Mouse (Mus musculus) adipocyte (in vitro differentiated cells): ENCODE results near the gene Zfp398.

Experiments
- DNase-seq: peaks from one replicate; pipeline ENCODE4 v3.0.0-alpha.2; 2016; ENCODE audit warnings: low spot score

The Zfp398 gene

DNA sequence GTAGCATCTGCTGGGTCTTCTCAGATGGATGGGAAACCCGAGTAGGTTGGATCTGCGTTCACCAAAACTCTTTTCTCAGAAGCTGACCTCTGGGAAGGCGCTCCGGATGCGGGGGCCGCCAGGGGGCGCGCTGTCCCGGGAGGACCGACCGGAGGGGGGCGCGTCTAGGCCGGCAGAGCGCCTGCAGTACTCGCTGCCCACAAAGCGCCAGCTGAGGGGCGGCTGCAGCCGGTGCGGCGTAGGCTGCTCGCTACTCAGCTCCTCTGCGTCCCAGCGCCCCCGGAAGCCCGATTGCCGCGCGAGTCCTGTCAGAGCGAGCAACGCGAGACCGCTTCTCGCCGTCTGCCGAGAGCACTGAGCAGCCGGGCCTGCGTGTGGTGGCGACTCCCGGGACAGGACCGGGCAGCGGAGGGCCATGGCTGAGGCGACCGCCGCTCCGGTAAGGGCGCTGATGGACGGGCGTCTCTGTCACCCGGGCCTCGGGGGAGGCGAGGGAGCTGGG is at the start of gene Zfp398:
Gene Zfp398, plus strand, starts transcription at position 180 of the 502 bp plus-strand sequence.
- DNase-seq: peak; percentile 94

DNA sequence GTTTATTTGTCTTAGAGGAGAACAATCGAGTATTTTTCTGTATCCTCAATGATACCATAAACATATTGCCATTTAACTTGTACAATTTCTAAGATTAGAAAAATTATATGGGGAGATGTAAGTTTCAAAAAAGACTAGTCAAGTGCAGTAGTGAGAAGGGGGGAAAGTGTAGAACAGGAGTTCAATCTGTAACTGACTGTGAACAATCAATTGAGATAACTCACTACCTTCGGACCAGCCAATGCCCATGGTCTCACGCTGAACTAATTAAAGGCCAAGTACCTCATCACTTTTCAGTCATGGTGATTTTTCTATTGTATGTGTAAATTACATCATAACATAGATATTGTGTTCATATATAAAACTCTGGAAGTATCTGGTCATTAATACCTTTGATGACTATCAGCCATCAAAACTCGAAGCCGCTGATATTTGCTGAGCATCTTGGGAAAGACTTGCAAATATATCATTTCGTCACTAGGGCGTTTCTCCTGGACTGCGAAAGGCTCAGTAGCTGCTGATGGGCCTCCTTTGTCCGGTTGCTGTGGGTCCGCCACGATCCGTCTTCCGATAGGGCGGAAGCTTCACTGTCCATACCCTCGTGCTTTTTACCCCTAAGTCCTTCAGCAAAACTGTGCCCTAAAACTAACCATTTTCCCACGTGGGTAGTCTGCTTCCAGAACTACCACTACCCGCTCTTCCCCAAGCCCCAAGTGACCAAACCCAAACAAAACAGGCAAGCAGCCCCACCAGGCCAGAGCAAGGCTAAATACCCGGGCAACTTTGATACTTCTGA is 47.3 kb upstream of the Zfp398 start:
- DNase-seq: peak; percentile 96

DNA sequence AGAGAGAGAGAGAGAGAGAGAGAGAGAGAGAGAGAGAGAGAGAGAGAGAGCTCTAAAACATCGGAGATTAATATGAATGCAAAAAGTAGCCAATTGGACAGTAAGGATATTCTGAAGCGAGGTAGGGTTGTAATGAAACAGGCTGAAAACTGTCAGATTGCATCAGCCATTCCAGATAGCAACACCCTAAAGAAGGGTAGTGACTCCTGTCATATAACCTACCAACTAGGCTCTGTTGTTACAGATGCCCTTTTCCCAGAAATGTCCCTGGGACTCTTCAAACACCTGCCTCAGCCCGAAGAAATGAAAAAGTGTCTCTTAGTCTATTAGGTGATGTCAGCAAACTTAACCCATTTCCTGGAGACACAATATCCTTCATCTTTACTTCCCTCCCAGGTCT is 46.6 kb upstream of the Zfp398 start:
- DNase-seq: peak; percentile 63

DNA sequence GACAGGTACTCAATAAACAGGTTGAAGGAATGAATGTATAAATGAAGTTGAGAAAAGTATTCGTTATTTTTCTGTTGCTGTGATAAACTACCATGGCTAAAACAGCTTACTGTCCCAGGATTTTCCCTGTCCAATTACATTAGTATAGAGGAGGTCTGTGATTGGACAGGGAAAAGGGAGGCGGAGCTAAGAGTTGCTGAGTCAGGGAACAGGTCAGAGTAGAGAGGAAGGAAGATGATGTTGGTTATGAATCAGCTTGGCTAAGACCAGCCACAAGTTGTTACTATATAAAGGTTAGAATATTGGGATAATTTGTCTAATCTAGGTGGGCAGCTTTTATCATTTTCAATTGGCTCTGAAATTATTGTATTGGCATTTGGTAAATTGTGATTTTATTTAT is 44.7 kb upstream of the Zfp398 start:
- DNase-seq: no peak

DNA sequence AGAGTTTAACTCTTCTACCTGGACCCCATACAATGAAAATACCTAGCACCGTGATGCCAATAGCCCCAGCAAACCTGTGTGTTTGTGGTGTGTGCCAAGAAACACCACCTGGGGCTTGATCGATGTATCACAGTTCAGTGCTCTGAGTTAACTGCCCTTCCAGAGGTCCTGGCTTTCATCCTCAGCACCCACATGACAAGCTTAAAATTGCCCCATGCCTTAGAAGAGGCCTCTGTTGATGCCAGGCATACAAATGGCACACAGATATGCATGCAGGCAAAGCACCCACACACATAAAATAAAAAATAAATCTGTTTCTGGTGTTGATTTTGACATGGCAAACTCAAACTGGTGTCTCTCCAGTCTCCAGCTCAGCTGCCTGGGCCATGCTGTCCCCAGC is 42.9 kb upstream of the Zfp398 start:
- no peak for DNase-seq

DNA sequence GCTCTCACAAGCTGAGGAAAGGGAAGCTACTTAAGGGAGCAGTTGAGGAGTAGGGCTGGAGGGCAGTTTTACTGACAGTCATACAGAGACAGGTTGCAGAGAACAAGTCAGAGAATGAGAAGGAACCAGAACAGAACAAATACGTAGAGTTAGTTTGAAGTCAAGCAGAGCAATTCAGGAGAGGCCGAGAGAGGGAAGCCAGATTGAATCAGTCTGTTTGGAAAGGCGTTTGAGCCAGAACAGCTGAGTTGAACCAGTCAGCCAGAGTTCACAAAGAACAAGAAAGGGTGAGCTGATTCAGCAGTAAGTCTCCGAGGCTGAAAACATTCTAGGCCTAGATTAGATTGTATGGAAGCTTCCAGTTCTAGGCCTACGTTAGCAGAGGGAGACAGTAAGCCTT is 42.2 kb upstream of the Zfp398 start:
- peak; percentile 51 for DNase-seq

DNA sequence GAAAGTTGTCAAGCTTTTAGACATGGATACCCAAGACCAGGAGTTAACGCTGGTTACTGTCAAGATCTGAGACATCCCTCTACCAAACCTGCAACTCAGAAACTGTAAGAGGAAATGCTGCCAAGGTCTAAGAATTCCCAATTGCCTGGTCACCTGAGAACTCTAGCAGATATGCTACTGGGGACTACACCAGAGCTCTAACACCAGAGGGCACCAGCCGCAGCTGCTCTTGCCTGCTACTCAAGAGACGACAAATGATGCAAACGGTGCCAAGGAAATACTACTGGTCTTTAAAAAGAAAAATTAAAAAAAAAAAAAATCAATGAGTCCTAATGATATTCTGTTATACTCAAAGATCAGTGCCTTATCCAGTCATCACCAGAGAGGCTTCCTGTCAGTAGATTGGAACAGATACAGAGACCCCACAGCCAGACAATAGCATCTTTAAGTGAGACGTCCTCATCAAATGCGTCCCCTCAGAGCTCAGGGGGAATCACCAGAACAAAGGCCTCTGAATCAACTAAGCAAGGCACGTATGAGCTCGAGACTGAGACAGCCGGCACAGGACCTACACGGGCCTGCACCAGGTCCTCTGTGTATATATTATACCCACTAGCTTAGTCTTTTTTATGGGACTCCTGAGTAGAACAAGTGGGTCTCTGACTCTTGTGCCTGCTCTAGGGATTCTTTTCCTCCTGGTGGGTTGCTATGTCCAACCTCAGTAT is 41.2 kb upstream of the Zfp398 start:
- DNase-seq: peak; percentile 82

DNA sequence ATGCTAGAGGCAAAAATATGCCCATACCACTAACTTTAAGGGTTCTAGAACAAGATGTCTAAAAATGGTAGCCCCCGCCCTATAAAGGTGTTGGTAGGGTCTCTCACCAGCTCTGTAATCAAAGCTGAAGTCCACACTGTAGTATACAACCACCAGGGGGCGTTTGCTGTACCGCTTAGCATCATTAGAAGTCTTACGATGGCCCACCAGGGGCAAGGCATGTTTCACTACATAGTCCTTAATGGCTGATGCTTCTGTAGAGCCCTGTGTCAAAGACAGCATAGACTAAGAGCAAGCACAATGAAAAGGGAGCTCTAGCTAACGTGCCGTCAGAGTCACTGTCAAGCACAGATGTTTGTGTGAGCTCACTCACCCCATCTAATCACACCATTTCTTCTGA is 36.4 kb upstream of the Zfp398 start:
- DNase-seq: peak; percentile 63

DNA sequence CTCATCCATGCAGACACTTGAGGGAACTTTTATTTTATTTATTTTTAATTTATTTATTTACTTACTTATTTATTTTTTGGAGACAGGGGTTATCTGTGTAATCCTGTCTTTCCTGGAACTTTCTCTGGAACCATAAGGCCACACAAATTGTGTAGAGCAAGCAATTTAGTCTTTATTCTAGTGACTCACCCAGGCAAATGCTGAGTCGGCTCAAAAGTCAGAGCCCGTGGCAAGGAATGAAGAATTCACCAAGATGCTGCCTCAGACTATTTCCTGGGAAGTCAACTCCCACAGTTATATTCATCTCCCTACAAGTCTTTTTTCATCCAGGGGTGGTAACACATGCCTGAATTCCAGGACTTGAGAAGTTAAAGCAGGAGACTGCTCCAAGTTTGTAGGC is 29.9 kb upstream of the Zfp398 start:
- DNase-seq: no peak

DNA sequence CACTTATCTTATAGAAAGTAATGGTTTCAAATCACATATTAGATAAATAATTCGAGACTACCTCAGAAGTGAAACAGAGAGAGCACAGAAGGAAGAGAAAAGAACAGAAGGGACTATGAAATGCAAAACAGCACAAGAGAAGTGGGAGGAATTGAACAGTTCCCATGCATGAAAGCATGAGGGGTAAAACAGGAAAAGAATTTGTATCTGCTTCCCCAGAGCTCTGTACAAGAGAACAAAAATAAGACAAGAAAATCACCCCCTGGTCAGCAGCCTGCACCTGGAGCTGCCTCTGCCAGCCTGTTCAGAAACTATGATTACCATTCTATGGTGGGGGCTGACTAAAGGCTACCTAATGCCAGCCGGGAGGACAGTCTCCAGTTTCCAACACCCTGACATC is 28.0 kb upstream of the Zfp398 start:
- no peak for DNase-seq

DNA sequence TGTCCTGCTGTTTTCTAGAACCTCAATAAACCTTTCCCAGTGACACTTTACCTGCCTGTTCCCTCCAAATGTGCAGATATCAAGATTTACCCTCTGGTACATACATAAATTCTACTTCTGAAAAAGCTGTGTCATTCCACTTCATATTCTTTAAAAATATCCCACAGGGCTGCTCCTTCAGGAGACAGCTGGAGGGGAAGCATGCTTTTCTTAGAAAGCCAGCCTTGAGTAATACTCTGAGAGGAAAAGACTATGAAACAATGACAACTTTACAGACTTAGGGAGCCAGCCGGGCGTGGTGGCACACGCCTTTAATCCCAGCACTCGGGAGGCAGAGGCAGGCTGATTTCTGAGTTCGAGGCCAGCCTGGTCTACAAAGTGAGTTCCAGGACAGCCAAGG is 26.9 kb upstream of the Zfp398 start:
- DNase-seq: peak; percentile 52

DNA sequence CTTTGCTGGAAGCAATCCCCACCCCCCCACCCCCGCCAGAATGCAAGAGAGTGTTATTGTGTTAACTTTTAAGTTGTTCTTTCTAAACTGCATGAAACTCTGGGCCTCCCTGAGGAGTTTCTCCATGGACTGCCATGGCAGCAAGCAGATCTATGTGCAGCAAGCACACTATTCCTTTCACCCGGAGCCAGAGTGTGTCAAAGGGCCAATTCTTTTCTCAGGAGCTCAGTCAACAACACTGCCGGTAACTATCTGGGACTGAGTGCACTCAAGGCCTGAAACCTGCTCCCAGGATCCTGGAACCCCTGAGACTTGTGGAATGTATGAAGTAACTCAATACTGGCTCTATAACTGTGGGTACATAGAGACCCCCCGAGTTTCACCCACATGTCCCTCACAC is 26.4 kb upstream of the Zfp398 start:
- peak; percentile 97 for DNase-seq

DNA sequence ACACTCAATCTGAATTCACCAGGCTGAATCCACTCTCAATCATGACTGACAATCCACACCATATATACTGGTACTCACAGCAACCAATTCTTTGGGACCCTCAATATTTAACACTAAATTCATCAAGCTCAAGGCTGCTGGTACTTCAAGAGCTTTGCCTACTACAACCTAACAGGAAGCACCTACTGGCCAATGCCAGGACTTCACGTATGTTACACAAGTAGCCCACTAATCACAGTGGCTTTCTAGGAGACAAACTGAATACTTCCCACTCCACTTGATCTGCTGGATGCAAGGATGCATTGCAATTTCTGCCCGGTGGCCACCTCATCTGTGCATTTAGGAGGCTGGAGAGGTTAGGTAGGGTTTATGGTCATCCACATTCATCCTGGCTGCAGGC is 25.3 kb upstream of the Zfp398 start:
- DNase-seq: peak; percentile 43

DNA sequence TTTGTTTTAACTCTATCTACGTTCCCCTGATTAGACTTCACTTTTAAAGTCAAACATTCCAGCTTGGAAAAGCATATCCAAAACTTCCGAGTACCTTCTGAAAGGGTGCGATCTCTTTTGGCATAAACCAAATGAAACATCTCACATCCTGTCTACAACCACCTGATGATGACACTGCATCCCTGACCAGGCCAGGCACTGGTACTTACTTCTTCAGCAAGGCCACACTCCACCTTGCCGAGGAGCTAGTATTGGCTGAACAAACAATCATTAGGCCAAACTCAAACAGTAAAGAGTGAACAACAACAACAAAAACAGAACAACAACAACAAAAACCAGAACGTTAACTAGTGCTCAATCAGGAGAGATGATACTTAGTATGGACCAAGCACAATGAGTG is 24.1 kb upstream of the Zfp398 start:
- no peak for DNase-seq

DNA sequence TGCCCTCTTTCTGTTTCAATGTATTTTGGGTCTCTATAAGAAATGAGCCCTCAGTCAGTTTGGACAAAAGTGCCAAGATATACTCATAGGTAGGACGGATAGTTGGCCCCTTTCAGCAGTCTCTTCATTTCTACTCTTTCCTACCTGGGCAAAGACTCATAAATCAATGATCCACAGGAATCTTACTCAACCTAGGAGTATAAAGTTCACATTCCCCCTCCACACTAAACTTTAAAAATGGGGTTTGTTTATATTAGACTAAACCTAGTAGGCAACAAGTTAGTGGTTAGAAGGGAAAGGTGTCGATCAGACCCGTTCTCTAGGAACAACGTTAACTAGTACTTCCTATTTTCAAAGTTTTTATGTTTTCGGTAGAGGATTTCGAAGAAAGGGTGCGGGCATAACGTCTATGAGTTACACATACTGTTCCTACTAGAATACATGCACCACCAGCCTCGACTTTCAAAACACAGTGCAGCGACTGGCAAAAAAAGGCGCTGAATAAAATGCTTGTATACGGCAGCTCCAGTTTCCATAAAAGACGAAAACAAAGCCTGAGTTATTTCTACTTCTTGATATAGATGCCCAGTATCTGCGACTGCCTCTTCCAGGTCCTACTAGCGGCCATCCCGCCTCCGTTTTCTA is 23.1 kb upstream of the Zfp398 start:
- peak; percentile 48 for DNase-seq

DNA sequence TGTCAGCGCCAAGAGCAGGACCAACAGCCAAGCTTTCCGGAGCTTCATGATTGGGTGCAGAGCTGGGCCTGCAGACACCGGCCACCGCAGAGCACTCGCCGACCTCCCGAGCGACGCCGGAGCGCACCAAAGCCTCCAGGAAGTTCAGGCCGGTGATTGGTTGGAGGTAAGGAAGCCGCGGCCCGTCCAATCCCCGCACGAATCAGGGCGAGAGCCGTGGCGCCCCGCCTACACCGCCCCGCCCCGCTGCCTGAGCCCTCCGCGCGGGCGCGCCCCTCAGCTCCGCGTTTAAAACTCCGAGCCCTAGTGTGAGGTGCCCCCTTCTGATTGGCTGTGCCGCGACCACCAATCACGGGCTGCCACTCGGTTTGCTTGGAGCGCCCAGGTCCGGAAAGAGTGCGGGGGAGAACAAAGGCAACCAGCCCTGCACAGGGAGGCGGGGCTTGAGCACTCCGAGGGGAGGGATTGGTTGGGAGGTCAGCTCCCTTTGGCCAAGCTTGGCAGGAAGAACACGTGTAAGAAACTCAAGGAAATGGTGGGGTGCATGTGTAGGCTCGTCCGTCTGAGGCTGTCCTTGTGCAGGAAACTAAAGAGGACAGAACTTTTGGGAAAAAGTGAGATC is 22.1 kb upstream of the Zfp398 start, which contains the start of gene Pdia4:
Gene Pdia4, minus strand, starts transcription at position 174 of the 622 bp plus-strand sequence.
- peak; percentile 98 for DNase-seq

DNA sequence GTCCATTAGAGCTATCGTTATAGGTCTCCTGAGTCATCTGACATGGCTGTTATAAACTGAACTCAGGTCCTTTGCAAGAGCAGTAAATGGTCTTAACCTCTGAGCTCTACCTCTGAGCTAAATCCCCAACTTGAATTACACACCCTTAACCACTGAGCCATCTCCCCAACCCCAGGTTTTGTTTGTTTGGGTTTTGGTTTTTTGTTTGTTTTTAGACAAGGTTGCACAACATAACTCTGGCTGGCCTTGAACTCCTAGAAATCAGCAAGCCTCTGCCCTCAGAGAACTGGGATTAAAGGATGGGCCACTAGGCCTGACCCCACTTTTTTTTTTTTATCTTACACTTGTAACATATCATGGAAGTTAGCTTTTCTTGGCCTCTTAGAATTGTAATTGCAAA is 19.3 kb upstream of the Zfp398 start:
- DNase-seq: no peak

DNA sequence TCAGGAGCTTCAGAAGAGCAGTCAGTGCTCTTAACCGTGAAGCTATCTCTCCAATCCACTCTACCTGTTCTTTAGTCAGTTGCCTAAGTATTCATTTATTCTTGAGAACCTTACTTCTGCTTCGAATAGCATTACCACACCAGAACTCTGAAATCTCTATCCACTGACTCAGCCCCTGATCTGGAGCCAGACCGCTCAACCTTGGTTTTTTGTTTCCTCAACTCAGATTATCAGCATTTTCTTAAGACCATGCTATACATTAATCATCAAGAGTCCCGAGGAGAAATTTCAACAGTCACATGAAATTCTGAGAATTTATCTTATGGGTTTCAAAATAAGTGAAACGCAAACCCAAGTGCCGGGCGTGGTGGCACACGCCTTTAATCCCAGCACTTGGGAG is 16.7 kb upstream of the Zfp398 start:
- DNase-seq: no peak

DNA sequence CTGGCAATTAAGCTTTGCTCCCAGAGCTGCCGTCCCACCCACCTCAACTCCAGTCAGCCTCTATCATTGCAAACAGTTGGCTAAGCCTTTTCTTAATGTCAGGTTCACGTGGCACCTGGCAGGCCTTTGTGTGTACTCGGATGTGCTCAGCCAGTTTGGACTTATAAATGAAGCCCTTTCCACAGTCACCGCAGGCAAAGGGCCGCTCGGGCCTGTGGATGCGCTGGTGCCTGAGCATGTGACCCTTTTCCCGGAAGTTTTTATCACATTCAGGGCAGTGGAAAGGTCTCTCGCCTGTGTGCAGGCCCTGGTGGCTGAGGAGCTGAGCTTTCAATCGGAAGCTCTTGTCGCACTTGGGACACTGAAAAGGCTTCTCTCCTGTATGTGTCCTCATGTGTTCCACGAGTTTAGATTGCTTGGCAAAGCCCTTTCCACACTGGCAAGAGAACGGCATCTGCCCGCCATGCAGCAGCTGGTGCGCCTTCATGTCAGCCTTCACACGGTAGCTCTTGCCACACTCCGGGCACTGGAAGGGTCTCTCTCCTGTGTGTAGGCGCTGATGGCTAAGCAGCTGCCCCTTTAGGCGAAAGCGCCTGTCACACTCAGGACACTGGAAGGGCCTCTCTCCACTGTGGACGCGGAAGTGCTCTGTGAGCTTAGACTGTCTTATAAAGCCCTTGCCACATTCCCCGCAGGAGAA is 15.7 kb upstream of the Zfp398 start:
- no peak for DNase-seq

DNA sequence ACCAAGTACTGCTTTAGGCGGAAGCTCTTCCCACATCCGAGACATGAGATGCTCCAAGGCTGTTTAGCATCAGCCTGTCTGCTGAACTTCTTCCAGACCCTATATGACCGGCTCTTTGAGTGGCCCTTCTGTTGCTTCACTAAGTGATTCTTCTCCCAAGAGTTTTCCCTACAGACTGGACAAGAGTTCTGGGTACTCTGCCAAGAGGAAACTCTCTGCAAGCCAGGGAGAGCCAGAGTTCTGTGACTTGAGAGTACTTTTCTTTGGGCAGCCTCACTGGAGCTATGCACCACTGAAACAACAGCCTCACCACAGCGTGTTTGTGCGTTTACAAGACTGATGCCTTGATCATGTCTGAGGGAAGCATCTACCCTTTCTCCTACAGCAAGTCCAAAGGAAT is 14.2 kb upstream of the Zfp398 start:
- DNase-seq: peak; percentile 90

DNA sequence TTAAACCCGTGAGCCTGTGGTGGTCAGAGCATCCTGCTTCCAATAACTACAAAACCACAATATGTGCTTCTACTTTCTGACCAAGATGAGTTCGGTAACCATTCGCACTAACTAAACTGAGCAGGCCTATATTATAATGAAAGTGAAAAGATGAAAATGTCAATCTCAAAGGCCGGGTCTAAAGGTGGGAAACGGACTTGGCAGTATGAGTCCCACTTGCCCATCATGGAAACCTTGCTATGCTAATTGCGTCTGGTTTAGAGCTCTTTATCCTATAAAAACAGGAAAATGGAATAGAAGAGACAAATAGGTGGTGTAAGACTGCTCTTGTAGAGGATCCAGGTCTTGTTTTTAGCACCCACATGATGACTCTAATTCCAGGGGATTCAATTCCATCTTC is 13.7 kb upstream of the Zfp398 start:
- no peak for DNase-seq

DNA sequence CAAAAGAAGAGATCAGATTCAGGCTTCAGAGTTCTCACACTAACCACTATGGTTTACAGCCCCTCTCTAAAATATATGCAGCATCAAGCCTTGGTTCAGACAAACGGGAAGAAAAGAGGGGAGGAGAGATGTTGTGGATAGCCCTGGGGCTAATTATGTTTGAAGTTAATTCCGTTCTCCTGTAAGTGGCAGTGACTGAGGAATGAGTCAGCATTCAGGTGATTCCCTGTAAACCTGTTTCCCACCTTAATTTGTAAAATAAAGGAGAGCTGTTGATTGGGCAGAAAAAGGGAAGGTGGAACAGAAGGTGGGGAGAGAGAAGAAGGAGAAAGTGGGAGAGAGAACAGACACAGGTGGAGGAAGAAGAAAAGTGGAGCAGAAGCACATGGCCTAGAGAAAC is 11.2 kb upstream of the Zfp398 start:
- DNase-seq: no peak
